Mouse (Mus musculus) ovary, postnatal 36 days (tissue): Measurements from ENCODE around the gene Krtap10-10.
"Not testable (repeated sequence)": the region's sequence is repeated elsewhere in the genome, so short reads cannot be mapped to it uniquely, and the experiment has no call there.

Source experiments
- DNase-seq: peaks from one replicate; pipeline ENCODE4 v3.0.0; 2022; ENCODE audit warnings: low spot score, mixed read lengths

The Krtap10-10 gene

GRCm38 (mm10) chr10:77835647-77836046, at the start of gene Krtap10-10:
Gene Krtap10-10, plus strand, starts transcription at chr10:77835947.
- DNase-seq, result no peak

GRCm38 (mm10) chr10:77787876-77788275, 47.9 kb upstream of the Krtap10-10 start, which contains the start of gene Gm7137:
Gene Gm7137, minus strand, starts transcription at chr10:77788200.
- DNase-seq, result not testable (repeated sequence)

GRCm38 (mm10) chr10:77788621-77789020, 47.1 kb upstream of the Krtap10-10 start:
- DNase-seq, result no peak

GRCm38 (mm10) chr10:77794976-77795375, 40.8 kb upstream of the Krtap10-10 start, which contains the start of gene Gm9639:
Gene Gm9639, minus strand, starts transcription at chr10:77795076.
- no peak for DNase-seq

- DNase-seq, result no peak
Measured at GRCm38 (mm10) chr10:77797677-77798076, 38.1 kb upstream of the Krtap10-10 start.

DNA sequence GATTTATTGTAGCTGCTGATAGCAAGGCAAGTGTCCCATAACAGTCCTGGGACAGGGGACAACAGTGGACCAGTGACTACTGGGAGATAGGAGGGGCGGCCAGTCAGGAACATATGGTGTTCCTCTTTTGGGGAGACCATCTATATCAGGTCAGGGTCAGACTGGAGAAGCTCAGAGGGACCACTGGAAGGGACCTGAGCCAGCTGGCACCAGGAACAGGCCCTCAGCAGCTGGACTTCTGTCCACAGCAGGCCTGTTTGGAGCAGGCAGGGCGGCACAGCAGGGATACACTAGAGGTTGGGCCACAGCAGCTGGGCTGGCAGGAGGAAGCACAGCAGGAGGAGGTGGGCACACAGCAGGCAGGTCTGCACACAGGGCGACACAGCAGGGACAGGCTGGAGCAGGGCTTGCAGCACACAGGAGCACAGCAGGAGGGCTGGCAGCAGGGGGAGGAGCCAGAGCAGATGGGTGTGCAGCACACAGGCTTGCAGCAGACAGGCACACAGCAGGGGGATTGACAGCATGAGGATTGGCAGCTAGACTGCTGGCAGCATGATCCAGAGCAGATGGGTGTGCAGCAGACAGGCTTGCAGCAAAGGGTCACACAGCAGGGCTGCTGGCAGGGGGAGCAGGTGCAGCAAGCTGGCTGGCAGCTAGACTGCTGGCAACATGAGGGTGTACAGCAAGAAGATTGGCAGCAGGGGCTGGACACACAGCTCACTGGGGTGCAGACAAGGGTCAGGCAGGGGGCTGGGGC, 37.4 kb upstream of the Krtap10-10 start:
- not testable (repeated sequence) for DNase-seq

DNA sequence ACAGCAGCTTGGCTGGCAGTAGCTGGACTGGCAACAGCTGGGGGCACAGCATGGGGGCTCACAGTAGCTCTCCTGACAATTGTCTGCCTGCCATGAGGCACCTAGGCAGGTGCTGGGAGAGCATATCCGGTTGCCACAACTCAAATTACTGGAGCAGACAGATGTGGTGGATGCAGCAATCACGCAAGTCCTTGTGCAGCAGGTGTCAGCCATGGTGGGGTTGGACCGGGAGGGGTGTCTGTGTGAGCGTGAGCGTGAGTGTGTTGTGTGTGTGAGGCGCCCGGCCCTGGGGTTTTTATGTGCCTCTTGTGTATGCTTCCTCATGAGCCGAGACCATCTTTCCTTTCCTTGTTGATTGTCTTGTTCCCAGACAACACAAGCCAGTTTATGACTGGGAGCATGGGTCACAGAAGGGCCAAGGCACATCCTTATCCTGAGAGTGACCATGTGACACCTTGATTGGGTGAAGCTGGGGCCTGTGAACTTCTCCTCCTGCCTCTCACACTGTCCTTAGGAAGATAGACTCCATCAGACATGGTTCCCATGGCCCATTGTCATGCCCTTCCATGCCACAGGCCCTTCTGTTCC, 36.7 kb upstream of the Krtap10-10 start, which contains the start of gene Gm19668:
Gene Gm19668, minus strand, starts transcription at position 213 of the 588 bp plus-strand sequence.
- no peak for DNase-seq

DNA sequence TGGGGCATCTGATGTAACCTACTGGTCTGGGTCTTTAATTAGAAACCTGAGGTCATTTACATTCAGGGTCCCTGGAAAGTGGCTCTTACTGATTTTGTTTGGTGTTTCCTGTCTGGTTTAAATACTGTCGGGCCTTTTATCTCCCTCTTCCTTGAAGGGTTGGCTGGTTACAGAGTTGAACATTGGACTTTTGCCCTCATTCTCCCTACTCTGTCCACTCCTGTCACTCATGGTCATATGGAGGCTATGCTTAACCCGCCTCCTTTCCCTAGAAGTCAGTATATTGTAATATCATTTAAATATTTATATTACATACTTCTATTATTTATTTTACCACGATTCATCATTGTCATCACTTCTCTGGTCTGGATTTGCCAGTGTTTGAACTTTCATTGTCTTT, 31.7 kb upstream of the Krtap10-10 start:
- no peak for DNase-seq

DNA sequence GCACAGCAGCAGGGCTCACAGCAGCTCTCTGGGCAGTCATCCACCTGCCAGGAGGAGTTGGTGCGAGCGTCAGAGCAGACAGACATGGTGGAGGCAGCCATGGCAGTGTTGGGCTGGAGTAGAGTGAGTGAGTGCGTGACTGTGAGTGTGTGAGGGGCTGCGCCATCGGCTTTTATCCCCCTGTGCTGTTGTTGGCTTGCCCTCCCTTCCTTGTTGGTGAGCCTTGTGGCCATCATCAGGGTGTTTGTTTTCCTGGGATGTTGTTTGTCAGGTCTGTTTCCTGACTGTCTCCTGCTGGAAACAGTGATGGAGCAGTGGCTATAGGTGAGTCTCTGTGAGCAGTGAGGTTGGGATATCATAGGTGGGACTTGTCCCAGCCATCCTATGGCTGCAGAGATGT, 24.0 kb upstream of the Krtap10-10 start, which contains the start of gene Gm9507:
Gene Gm9507, minus strand, starts transcription at position 101 of the 400 bp plus-strand sequence.
- no peak for DNase-seq

- DNase-seq, result no peak
Measured at GRCm38 (mm10) chr10:77814382-77814781, 21.4 kb upstream of the Krtap10-10 start, which contains the start of gene Gm2696. Gene Gm2696, plus strand, starts transcription at chr10:77814682.

DNA sequence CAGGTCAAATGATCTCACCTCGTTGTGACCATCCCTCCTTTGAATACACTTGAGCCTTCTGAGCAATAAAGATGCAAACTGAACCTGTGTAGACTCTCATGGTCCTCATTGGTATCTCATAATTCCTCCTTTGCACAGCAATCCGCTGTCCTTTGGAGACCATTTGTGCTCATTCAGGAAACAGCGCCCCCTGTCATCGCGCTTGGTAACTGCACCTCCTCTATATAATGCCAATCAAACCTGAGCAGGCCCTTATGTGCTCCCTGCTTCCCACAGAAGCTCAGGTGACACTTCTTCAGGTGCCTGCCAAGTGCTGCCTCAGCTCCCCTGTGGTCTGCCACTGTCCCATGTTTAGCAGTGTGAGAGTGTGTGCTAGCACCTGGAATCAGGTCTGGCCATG, 20.2 kb upstream of the Krtap10-10 start:
- no peak for DNase-seq

DNA sequence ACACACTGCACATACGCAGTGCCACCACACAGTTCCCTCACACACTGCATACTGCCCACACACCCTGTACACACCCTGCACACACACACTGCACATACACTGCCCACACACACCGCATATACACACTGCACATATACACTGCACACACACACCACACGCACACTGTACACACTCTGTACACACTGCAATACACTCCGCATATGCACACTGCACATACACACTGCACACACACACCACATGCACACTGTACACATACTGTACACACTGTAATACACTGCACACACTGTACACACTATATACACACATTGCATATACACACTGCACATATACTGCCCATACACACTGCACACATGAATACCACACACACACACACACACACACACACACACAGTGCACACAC, 17.2 kb upstream of the Krtap10-10 start:
- DNase-seq, result no peak

- DNase-seq, result no peak
Measured at GRCm38 (mm10) chr10:77819203-77819602, 16.5 kb upstream of the Krtap10-10 start.

DNA sequence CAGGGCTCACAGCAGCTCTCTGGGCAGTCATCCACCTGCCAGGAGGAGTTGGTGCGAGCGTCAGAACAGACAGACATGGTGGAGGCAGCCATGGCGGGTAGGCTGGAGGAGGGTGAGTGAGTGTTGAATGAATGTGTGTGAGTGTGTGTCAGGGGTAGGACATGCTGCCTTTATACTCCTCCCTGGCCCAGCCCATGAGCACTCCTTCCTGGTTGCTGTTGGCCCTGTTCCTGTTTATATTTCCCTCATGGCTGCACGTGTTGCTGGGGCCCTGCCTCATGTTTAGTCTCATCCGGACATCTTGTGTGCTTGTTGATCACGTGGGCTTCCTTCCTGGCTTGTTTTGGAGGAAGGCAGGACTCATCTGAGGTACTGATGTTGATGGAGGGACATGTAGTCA, 8.8 kb upstream of the Krtap10-10 start, which contains the start of gene Krtap10-4:
Gene Krtap10-4, minus strand, starts transcription at position 145 of the 400 bp plus-strand sequence.
- DNase-seq, result no peak

DNA sequence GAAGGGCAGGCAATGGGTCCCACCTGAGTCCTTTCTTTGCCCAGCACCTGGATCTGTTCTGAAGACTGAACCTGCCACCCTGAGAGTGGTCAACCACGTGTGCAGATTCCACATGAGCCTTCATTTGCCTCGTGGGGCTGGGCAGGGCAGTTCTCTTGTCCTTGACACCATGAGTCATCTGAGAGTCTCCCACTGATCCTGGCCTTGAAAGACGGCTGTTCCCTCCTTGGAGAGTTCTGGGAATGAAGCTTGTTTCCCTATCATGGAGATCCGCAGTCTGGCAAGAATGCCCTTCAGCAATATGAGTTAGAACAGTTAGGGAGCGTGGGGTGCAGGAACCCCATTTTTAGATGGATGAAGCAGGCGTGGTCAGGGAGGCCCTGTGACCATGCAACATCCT, 3.3 kb downstream of the Krtap10-10 start:
- no peak for DNase-seq

- no peak for DNase-seq
Measured at GRCm38 (mm10) chr10:77846503-77846902, 10.8 kb downstream of the Krtap10-10 start, which contains the start of gene Gm36176. Gene Gm36176, plus strand, starts transcription at chr10:77846803.

GRCm38 (mm10) chr10:77846961-77847360, 11.2 kb downstream of the Krtap10-10 start:
- no peak for DNase-seq

DNA sequence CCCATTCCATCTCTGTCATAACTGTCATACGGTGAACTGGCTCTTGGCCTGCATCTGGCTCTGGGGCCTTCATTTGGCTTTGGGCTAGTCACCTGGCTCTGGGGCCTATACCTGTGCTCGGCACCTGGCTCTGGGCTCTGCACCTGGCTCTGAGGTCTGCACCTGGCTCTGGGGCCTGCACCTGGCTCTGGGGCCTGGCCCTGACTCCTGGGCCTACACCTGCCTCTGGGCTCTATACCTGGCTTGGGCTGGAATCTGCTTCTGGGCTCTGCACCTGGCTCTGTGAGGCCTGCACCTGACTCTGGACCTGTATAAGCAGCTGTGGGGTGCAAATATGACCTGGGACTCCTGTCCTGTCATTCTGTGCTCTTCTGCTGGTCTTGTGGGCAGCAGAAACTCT, 11.8 kb downstream of the Krtap10-10 start:
- DNase-seq, result no peak

DNA sequence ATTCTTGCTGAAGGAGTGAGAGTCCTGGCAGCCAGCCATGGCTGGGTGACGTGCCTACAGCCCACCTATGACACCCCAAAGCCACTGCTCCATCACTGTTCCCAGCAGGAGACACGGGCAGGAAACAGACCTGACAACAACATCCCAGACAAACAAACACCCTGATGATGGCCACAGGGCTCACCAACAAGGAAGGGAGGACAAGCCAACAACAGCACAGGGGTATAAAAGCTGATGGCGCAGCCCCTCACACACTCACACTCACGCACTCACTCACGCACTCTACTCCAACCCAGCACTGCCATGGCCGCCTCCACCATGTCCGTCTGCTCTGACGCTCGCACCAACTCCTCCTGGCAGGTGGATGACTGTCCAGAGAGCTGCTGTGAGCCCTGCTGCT, 16.8 kb downstream of the Krtap10-10 start, which contains the start of gene Gm10318:
Gene Gm10318, plus strand, starts transcription at position 301 of the 400 bp plus-strand sequence.
- DNase-seq, result no peak

- DNase-seq, result no peak
Measured at GRCm38 (mm10) chr10:77861675-77862074, 25.9 kb downstream of the Krtap10-10 start, which contains the start of gene Gm3285. Gene Gm3285, plus strand, starts transcription at chr10:77861975.

DNA sequence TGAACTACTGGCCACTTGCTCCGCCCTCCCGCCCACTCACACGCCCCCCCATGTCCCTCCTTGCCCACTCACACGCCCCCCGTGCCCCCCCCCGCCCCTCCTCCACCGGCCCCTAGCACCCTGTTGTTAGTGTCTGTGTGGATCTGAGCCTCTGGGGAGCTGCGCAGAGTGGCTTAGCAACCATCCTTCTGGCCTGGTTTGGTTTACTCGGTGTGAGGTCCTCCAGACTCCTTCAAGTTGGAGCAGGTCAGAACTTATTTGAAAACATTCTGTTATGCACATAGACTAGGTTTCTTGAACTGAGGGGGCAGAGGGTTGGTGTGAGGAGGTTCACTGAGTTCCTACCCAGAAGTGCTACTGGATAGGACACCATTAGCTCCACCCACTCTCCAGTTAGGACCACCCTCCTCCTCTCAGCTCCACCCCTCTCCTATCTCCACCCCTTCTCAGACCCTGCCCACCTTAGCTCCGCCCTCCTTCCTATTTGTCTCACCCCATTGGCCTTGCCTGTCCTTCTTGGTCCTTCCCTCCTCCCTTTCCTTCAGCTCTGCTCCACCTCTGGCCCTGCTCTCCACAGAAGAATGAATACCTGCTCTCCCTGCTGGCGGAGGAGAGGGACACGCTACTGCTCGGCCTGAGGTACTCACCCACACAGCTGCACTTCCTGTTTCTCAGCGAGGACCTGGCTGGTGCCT, 28.5 kb downstream of the Krtap10-10 start:
- DNase-seq, result peak; percentile 33

DNA sequence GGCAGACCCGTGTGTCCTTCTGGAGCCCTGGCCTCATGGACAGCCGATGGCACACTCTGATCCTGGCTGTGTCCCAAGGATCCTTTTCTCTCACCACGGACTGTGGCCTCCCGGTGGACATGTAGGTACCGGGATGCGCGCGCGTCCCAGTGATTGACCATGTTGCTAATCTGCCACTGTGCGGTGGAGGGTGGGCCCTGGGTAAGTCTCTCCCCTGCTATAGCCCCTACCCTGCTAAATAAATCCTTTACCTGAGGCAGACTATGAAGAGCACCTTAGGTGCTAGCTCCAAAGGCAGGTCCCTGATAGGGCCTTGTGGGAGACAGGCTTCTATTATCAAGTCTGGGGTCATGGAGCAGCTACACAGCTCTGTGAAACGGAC, 29.0 kb downstream of the Krtap10-10 start:
- no peak for DNase-seq
